Mouse (Mus musculus): ENCODE data around the gene Ubr1. TPM values are rescaled to one million over a fixed set of nuclear protein-coding genes. Genes with fewer than 3 reads are reported as not detected.
"Not testable (repeated sequence)": the region's sequence is repeated elsewhere in the genome, so short reads cannot be mapped to it uniquely, and the experiment has no call there.

Ubr1 gene
- polyA plus RNA-seq, 1 experiment from 2014 or later: 23.4 TPM

DNA sequence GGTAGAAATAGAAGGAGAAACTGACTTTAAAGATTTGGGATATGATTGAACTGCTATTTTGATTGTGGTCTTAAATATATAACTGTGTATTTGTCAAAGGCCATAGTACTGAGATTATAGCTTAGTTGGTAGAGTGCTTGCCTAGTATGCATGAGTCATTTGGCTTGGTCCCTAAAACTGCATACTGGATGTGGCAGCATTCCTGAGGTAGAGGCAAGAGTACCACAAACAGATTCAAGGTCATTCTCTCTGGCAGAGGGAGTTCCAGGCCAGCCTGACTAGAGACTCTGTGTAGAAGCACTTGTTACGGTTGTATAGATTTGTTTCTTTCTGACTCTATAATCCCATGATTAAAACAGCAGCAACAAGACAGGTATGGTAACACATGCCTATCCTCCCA is 9.3 kb upstream of the Ubr1 start:
- Histone ChIP-seq H3K27ac (ENCODE audit: low read depth, low read length) (no peak overlapping the region), H3K36me3 (ENCODE audit: control insufficient read depth, insufficient read depth, low read length) (no peaks in the 10 kb centered on the region), H3K27me3 (replicated peaks; ENCODE audit: control insufficient read depth, insufficient read depth, low read length) (no peaks in the 10 kb centered on the region), H3K4me3 (ENCODE audit: low read depth, low read length) (no peak overlapping the region), H3K4me2 (no peak overlapping the region), H3K4me1 (replicated peaks; ENCODE audit: control insufficient read depth, insufficient read depth, low read length) (no peaks in the 10 kb centered on the region), H3K9me3 (ENCODE audit: control insufficient read depth, low read length) (no peaks in the 10 kb centered on the region), H3K9ac (ENCODE audit: low read depth, low read length) (no peak overlapping the region)
- DNase-seq (ENCODE audit: low spot score) (no peak), ATAC-seq (replicated peaks; ENCODE audit: low FRiP score) (no peak)
- WGBS: 90% methylated on average over 1 of the region's 1 CpGs

- H3K27ac ChIP-seq (ENCODE audit: low read depth, low read length): no peak overlapping the region
- no peaks in the 10 kb centered on the region for H3K4me1 ChIP-seq (replicated peaks; ENCODE audit: control insufficient read depth, insufficient read depth, low read length)
- DNase-seq (ENCODE audit: low spot score) (no peak), ATAC-seq (replicated peaks; ENCODE audit: low FRiP score) (no peak)
- no peak overlapping the region for H3K9ac ChIP-seq (ENCODE audit: low read depth, low read length)
- H3K27me3 ChIP-seq (replicated peaks; ENCODE audit: control insufficient read depth, insufficient read depth, low read length): no peaks in the 10 kb centered on the region
- 69% methylated on average over 2 of the region's 2 CpGs for WGBS
- no peak overlapping the region for H3K4me3 ChIP-seq (ENCODE audit: low read depth, low read length)
- no peaks in the 10 kb centered on the region for H3K36me3 ChIP-seq (ENCODE audit: control insufficient read depth, insufficient read depth, low read length)
- no peaks in the 10 kb centered on the region for H3K9me3 ChIP-seq (ENCODE audit: control insufficient read depth, low read length)
- no peak overlapping the region for H3K4me2 ChIP-seq
Observed at GRCm38 (mm10) chr2:120978693-120979037, 8.2 kb upstream of the Ubr1 start.

GRCm38 (mm10) chr2:120977926-120978692 is 7.6 kb upstream of the Ubr1 start:
- peak overlapping the region; percentile 83; the same call in 1 of the 2 replicates for H3K4me3 ChIP-seq (ENCODE audit: low read depth, low read length)
- DNase-seq (ENCODE audit: low spot score) (no peak), ATAC-seq (replicated peaks; ENCODE audit: low FRiP score) (no peak)
- 82% methylated on average over 8 of the region's 8 CpGs for WGBS
- peaks cover under 1% of the 10 kb centered on the region for H3K4me1 ChIP-seq (replicated peaks; ENCODE audit: control insufficient read depth, insufficient read depth, low read length)
- H3K27ac ChIP-seq (ENCODE audit: low read depth, low read length): peak overlapping the region; percentile 92
- peak overlapping the region; percentile 88 for H3K4me2 ChIP-seq
- H3K9ac ChIP-seq (ENCODE audit: low read depth, low read length): no peak overlapping the region; the same call in 1 of the 2 replicates
- no peaks in the 10 kb centered on the region for H3K27me3 ChIP-seq (replicated peaks; ENCODE audit: control insufficient read depth, insufficient read depth, low read length)
- no peaks in the 10 kb centered on the region for H3K36me3 ChIP-seq (ENCODE audit: control insufficient read depth, insufficient read depth, low read length)
- no peaks in the 10 kb centered on the region for H3K9me3 ChIP-seq (ENCODE audit: control insufficient read depth, low read length)

DNA sequence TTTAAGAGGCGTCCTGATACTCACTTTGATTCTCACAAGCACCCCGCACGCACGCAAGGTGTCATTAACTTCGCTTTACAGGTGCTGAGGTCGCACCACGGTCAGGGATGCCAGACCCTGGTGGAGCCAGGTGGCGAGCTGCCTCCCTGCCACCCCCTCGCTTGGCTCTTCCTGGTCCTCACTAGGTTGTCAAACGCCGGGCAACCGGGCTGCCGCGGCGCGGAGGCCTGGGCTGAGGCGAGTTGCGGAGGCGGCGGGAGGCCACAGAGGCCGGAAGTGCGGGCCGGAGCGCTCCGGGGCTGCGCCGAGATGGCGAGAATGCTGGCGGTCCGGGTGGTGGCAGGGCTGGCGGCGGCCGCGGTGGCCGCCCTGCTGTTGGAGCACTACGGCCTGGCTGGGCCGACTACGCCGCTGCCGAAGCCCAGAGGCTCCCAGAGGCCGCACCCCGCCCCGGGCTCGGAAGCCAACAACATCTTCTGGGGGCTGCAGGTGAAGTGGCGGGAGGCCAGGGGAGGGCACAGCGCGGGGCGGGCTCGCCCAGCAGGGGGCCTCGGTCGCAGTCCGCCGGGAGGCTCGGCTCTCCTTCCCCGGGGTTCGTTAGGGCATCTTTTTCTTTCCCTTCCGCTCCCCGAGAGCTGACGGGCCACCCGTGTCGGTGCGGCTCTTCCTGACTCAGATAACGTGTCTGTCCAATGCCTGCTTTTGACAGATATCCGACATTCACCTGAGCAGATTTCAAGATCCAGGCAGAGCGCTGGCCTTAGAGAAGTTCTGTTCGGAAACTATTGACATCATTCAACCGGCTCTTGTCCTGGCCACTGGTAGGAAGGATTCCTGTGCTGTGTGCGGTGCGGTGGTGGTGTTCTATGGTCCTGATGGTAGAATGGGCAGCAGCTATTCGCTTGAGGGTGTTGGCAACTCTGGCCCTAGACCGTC is 6.7 kb upstream of the Ubr1 start, which contains the start of gene Tmem62:
Tmem62 (plus strand) TSS at position 28 of the 936 bp plus-strand sequence.
- Histone ChIP-seq H3K4me1 (replicated peaks; ENCODE audit: control insufficient read depth, insufficient read depth, low read length) (peaks cover 4% of the 10 kb centered on the region), H3K9me3 (ENCODE audit: control insufficient read depth, low read length) (no peaks in the 10 kb centered on the region), H3K36me3 (ENCODE audit: control insufficient read depth, insufficient read depth, low read length) (no peaks in the 10 kb centered on the region), H3K27me3 (replicated peaks; ENCODE audit: control insufficient read depth, insufficient read depth, low read length) (no peaks in the 10 kb centered on the region), H3K4me2 (peak within 1 kb of the TSS; percentile 88), H3K9ac (ENCODE audit: low read depth, low read length) (peak within 1 kb of the TSS; percentile 84), H3K4me3 (ENCODE audit: low read depth, low read length) (peak within 1 kb of the TSS; percentile 83), H3K27ac (ENCODE audit: low read depth, low read length) (peak within 1 kb of the TSS; percentile 92)
- peak; percentile 81 for DNase-seq (ENCODE audit: low spot score)
- ATAC-seq (replicated peaks; ENCODE audit: low FRiP score): peak; percentile 77
- WGBS: 2% methylated on average over 71 of the region's 71 CpGs

- H3K27ac ChIP-seq (ENCODE audit: low read depth, low read length): no peak overlapping the region
- peak overlapping the region; percentile 19; the same call in 1 of the 2 replicates for H3K4me3 ChIP-seq (ENCODE audit: low read depth, low read length)
- peaks cover 4% of the 10 kb centered on the region for H3K4me1 ChIP-seq (replicated peaks; ENCODE audit: control insufficient read depth, insufficient read depth, low read length)
- H3K4me2 ChIP-seq: peak overlapping the region; percentile 88
- ATAC-seq (replicated peaks; ENCODE audit: low FRiP score) (no peak), DNase-seq (ENCODE audit: low spot score) (no peak)
- WGBS: 49% methylated on average over 4 of the region's 4 CpGs
- no peaks in the 10 kb centered on the region for H3K36me3 ChIP-seq (ENCODE audit: control insufficient read depth, insufficient read depth, low read length)
- no peaks in the 10 kb centered on the region for H3K9me3 ChIP-seq (ENCODE audit: control insufficient read depth, low read length)
- H3K9ac ChIP-seq (ENCODE audit: low read depth, low read length): no peak overlapping the region
- H3K27me3 ChIP-seq (replicated peaks; ENCODE audit: control insufficient read depth, insufficient read depth, low read length): no peaks in the 10 kb centered on the region
Observed at GRCm38 (mm10) chr2:120976308-120976707, 5.8 kb upstream of the Ubr1 start.

DNA sequence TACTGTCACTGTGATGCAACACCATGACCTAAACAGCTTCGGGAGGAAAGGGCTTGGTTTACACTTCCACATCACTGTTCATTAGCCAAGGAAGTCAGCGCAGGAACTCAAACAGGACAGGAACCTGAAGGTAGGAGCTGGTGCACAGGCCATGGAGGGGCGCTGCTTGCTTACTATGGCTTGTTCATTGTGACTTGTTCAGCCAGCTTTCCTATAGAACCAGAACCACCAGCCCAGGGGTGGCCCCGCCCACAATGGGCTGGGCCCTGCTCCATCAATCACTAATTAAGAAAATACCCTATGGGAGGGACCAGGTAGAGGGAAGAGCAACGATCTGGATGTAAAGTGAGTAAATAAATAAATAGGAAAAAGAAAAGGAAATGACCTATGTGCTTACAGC is 2.4 kb upstream of the Ubr1 start:
- Histone ChIP-seq H3K36me3 (ENCODE audit: control insufficient read depth, insufficient read depth, low read length) (no peaks in the 10 kb centered on the region), H3K27me3 (replicated peaks; ENCODE audit: control insufficient read depth, insufficient read depth, low read length) (no peaks in the 10 kb centered on the region), H3K4me1 (replicated peaks; ENCODE audit: control insufficient read depth, insufficient read depth, low read length) (peaks cover 9% of the 10 kb centered on the region), H3K27ac (ENCODE audit: low read depth, low read length) (no peak overlapping the region), H3K4me2 (peak overlapping the region; percentile 67), H3K9ac (ENCODE audit: low read depth, low read length) (no peak overlapping the region; the same call in 1 of the 2 replicates), H3K4me3 (ENCODE audit: low read depth, low read length) (peak overlapping the region; percentile 26), H3K9me3 (ENCODE audit: control insufficient read depth, low read length) (no peaks in the 10 kb centered on the region)
- WGBS: 11% methylated on average over 5 of the region's 5 CpGs
- DNase-seq (ENCODE audit: low spot score) (no peak), ATAC-seq (replicated peaks; ENCODE audit: low FRiP score) (0 out of 2 replicates have a peak, but pooled peaks have one; percentile 15)

- not testable (repeated sequence) for H3K36me3 ChIP-seq (ENCODE audit: control insufficient read depth, insufficient read depth, low read length); ATAC-seq (replicated peaks; ENCODE audit: low FRiP score); H3K9ac ChIP-seq (ENCODE audit: low read depth, low read length); H3K4me1 ChIP-seq (replicated peaks; ENCODE audit: control insufficient read depth, insufficient read depth, low read length); H3K4me3 ChIP-seq (ENCODE audit: low read depth, low read length); DNase-seq (ENCODE audit: low spot score); H3K4me2 ChIP-seq; H3K27me3 ChIP-seq (replicated peaks; ENCODE audit: control insufficient read depth, insufficient read depth, low read length); H3K9me3 ChIP-seq (ENCODE audit: control insufficient read depth, low read length); H3K27ac ChIP-seq (ENCODE audit: low read depth, low read length)
- WGBS: 88% methylated on average over 8 of the region's 8 CpGs
Observed at GRCm38 (mm10) chr2:120972257-120972656, 1.7 kb upstream of the Ubr1 start.

DNA sequence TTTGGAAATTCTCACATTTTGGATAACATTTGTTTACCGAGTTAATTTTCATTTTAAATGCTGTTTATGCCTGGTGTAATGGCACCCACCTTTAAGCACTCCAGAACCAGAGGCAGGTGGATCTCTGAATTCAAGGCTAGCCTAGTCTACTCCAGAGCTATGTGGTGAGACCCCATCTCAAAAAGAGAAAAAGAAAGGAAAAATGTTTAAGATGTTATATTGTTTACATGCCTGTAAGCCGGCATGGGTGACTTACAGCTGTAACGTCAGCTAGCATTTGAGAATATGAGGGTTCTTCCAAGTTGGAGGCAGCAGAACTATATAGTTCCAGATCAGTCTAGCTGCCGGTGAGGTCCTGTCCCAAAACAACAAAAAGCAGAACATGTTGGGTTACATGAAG is 1.3 kb upstream of the Ubr1 start:
- Histone ChIP-seq H3K36me3 (ENCODE audit: control insufficient read depth, insufficient read depth, low read length) (no peaks in the 10 kb centered on the region), H3K9ac (ENCODE audit: low read depth, low read length) (no peak overlapping the region), H3K4me1 (replicated peaks; ENCODE audit: control insufficient read depth, insufficient read depth, low read length) (peaks cover 9% of the 10 kb centered on the region), H3K4me3 (ENCODE audit: low read depth, low read length) (no peak overlapping the region), H3K9me3 (ENCODE audit: control insufficient read depth, low read length) (no peaks in the 10 kb centered on the region), H3K27ac (ENCODE audit: low read depth, low read length) (no peak overlapping the region), H3K4me2 (no peak overlapping the region), H3K27me3 (replicated peaks; ENCODE audit: control insufficient read depth, insufficient read depth, low read length) (no peaks in the 10 kb centered on the region)
- ATAC-seq (replicated peaks; ENCODE audit: low FRiP score) (no peak), DNase-seq (ENCODE audit: low spot score) (no peak)
- WGBS: 76% methylated on average over 4 of the region's 4 CpGs
